Mouse (Mus musculus): ENCODE results near the gene Dcbld2.

The Dcbld2 gene

GRCm38 (mm10) chr16:58408062-58408486 is at the start of gene Dcbld2:
TSS of gene Dcbld2 (plus strand) at chr16:58408443.
- DNase-seq (ENCODE audit: low spot score in 2 of 2), result peak; percentile 90 to 96

GRCm38 (mm10) chr16:58377170-58377569 is 31.1 kb upstream of the Dcbld2 start:
- peak in 1 of 2 experiments; percentile 2 for DNase-seq (ENCODE audit: low spot score in 2 of 2)

- DNase-seq (ENCODE audit: low spot score in 2 of 2), result no peak
These were observed 30.3 kb upstream of the Dcbld2 start for GRCm38 (mm10) chr16:58377756-58378503.

GRCm38 (mm10) chr16:58386241-58386757 is 21.9 kb upstream of the Dcbld2 start:
- no peak for DNase-seq (ENCODE audit: low spot score in 2 of 2)

- DNase-seq (ENCODE audit: low spot score in 2 of 2), result no peak
These were observed 19.0 kb upstream of the Dcbld2 start for GRCm38 (mm10) chr16:58389143-58389755.

GRCm38 (mm10) chr16:58393036-58393435 is 15.2 kb upstream of the Dcbld2 start:
- DNase-seq (ENCODE audit: low spot score in 2 of 2), result no peak

- DNase-seq (ENCODE audit: low spot score in 2 of 2), result no peak
These were observed 14.1 kb upstream of the Dcbld2 start for GRCm38 (mm10) chr16:58394156-58394555.

GRCm38 (mm10) chr16:58398604-58399003 is 9.6 kb upstream of the Dcbld2 start:
- no peak for DNase-seq (ENCODE audit: low spot score in 2 of 2)

GRCm38 (mm10) chr16:58401079-58401478 is 7.2 kb upstream of the Dcbld2 start:
- no peak for DNase-seq (ENCODE audit: low spot score in 2 of 2)

GRCm38 (mm10) chr16:58404665-58405064 is 3.6 kb upstream of the Dcbld2 start:
- no peak for DNase-seq (ENCODE audit: low spot score in 2 of 2)

GRCm38 (mm10) chr16:58405271-58405670 is 3.0 kb upstream of the Dcbld2 start:
- no peak for DNase-seq (ENCODE audit: low spot score in 2 of 2)

GRCm38 (mm10) chr16:58408487-58409281 is 441 bp downstream of the Dcbld2 start:
- DNase-seq (ENCODE audit: low spot score in 2 of 2), result peak; percentile 19 to 30

GRCm38 (mm10) chr16:58409825-58410224 is 1.6 kb downstream of the Dcbld2 start:
- DNase-seq (ENCODE audit: low spot score in 2 of 2), result no peak

- no peak for DNase-seq (ENCODE audit: low spot score in 2 of 2)
These were observed 6.6 kb downstream of the Dcbld2 start for GRCm38 (mm10) chr16:58414801-58415200.

- DNase-seq (ENCODE audit: low spot score in 2 of 2), result no peak
These were observed 7.3 kb downstream of the Dcbld2 start for GRCm38 (mm10) chr16:58415500-58415899.

- DNase-seq (ENCODE audit: low spot score in 2 of 2), result peak in 1 of 2 experiments; percentile 15
These were observed 13.6 kb downstream of the Dcbld2 start for GRCm38 (mm10) chr16:58421696-58422354.

GRCm38 (mm10) chr16:58430246-58430645 is 22.0 kb downstream of the Dcbld2 start:
- DNase-seq (ENCODE audit: low spot score in 2 of 2), result no peak

GRCm38 (mm10) chr16:58432384-58432783 is 24.1 kb downstream of the Dcbld2 start:
- no peak for DNase-seq (ENCODE audit: low spot score in 2 of 2)

- no peak for DNase-seq (ENCODE audit: low spot score in 2 of 2)
These were observed 36.5 kb downstream of the Dcbld2 start for GRCm38 (mm10) chr16:58444735-58445134.

GRCm38 (mm10) chr16:58446281-58447259 is 38.3 kb downstream of the Dcbld2 start:
- no peak for DNase-seq (ENCODE audit: low spot score in 2 of 2)
